Mouse (Mus musculus) large intestine, adult 2 months (tissue): Measurements from ENCODE around the gene Gm49416. TPM values are rescaled to one million over a fixed set of nuclear protein-coding genes. Genes with fewer than 3 reads are reported as not detected.

Experiments
- DNase-seq: peaks from one replicate; pipeline ENCODE4 v3.0.0-alpha.2; 2012; ENCODE audit warnings: low read depth, low spot score
- WGBS: fragments of 180-500 bp; shearing (Covaris S2); methylation state at CpG from one replicate; pipeline ENCODE4 v1.1.7; 2018; 5-methylcytosine and 5-hydroxymethylcytosine counted together
- polyA plus RNA-seq: library from polyadenylated mRNA; depleted of rRNA; stranded (reverse); fragments of >200 nt; gene quantifications from 2 replicates; pipeline ENCODE4 v1.2.3, GENCODE M21; 2012

The Gm49416 gene
- polyA plus RNA-seq, 1 experiment = not detected

DNA sequence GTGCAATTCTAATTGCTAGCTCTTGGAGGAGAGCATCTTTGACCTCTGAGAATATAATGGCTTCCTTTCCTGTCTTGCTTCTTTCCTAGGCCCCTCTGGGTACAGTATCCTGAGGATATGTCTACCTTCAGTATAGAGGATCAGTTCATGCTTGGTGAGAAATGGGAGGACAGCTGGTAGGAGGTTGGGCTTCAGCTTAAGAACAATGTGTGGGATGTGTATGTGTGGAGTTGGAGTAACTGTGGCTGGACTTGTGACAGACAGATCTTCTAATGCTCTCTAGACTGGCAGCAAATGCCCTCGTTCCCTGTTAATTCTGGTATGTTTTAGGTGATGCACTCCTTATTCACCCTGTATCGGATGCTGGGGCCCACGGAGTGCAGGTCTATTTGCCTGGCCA, 25.5 kb downstream of the Gm49416 start:
- DNase-seq = no peak
- 96% methylated on average over 3 of the region's 3 CpGs for WGBS

GRCm38 (mm10) chr19:8919000-8919399, 30.3 kb downstream of the Gm49416 start:
- no peak for DNase-seq
- 84% methylated on average over 3 of the region's 3 CpGs for WGBS

DNA sequence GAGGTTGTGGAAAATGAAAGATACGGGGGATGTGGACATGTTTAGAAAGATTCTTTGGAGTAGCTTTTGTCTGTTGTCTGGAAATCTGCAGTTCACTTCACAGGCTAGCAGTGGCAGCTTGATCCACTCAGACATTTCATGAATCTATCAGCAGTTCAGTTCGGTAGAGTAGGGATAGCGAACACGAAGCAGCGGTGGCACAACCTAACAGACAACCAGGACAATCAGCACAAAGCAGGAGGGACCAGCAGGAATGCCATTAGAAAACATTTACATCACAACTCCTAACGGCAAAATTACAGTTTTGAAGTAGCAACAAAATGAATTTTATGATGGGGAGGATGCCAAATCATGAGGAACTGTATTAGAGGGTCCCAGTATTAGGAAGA, 31.0 kb downstream of the Gm49416 start:
- no peak for DNase-seq
- 67% methylated on average over 6 of the region's 6 CpGs for WGBS

DNA sequence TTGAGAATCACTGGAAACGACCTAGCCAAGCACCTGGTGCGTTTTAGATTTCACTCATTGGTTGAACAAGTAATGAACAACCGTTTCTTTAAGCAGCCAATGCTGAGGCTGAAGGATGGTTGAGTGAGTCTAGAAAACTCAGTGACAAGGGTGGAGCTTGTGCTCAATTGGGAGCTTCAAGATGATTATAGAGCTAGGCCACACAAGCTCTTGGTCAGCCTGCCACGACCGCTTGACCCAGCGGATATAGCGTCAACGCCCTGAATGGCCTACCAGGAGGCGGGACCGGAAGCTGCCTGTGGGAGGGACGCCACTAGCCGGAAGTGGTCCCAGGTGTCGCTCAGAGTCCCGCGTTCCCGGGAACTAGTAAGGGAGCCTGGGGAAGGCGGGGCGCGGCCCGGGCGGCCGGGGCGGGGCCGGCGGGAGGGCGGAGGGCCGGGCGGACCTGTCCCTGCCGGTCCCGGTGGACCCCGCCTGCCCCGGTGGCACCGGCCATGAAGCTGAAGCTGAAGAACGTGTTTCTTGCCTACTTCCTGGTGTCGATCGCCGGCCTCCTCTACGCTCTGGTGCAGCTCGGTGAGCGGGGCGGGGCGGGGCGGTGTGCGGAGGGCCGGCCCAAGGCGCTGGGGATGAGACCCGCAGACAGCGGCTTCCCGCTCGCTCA, 31.5 kb downstream of the Gm49416 start, which contains the start of gene B3gat3:
Gene B3gat3 (plus strand): TSS at position 302 of the 664 bp plus-strand sequence.
- peak; percentile 83 for DNase-seq
- 2% methylated on average over 50 of the region's 50 CpGs for WGBS

- WGBS = under 1% methylated on average over 6 of the region's 6 CpGs
- DNase-seq = no peak
Observed at GRCm38 (mm10) chr19:8920836-8921291, 32.1 kb downstream of the Gm49416 start.

DNA sequence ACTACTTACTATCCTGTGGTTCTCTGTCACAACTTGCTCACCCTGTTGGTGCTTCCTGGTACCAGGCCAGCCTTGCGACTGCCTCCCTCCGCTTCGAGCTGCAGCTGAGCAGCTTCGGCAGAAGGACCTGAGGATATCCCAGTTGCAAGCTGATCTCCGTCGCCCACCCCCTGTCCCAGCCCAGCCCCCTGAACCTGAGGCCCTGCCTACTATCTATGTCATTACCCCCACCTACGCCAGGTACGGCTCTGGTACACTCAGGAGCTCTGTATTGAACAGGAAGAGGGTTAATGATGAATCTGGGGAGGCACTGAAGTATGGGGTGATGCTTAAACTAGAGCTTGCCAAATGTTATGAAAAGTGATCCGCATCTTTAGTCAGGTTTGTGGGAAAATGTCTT, 33.0 kb downstream of the Gm49416 start:
- DNase-seq = no peak
- 60% methylated on average over 9 of the region's 9 CpGs for WGBS

GRCm38 (mm10) chr19:8926766-8927165, 38.0 kb downstream of the Gm49416 start:
- 83% methylated on average over 2 of the region's 2 CpGs for WGBS
- DNase-seq = no peak

DNA sequence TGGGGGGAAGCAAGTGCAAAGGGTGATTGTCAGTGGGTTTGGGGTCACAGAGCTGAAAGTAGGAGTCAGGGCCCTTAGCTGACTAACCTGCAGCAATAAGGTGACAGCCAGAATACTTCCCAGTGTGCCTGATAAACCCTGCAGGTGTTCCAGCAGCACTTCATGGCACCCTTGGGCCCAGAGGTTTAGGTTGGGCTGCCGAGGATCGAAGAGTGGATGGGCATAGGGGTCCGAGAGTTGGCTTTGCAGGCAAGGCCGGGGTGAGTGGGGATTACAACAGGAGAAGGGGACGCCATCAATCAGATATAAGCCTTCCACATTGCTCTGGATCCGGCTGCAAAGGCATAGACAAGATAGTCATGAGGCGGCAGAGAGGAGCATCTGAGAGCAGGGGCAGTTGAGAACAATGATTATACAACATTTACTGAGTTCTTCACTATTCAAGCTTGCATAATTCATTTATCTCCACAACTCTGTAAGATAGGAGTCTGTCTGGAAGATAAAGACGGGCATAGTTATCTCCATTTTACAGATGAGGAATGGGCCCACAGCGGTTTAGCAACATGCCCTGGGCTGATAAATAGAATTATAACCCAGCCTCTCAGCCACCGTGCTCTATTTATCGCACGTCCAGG, 39.3 kb downstream of the Gm49416 start:
- DNase-seq = no peak
- WGBS = 92% methylated on average over 12 of the region's 12 CpGs

- DNase-seq = no peak
- 21% methylated on average over 16 of the region's 16 CpGs for WGBS
Observed at GRCm38 (mm10) chr19:8928689-8929223, 40.0 kb downstream of the Gm49416 start.

GRCm38 (mm10) chr19:8929224-8930088, 40.7 kb downstream of the Gm49416 start, which contains the start of the genes Rom1 and Eml3:
Gene Rom1 (minus strand): TSS chr19:8929356.
Gene Eml3 (plus strand): TSS chr19:8929552.
- peak; percentile 73 for DNase-seq
- WGBS = under 1% methylated on average over 71 of the region's 74 CpGs

DNA sequence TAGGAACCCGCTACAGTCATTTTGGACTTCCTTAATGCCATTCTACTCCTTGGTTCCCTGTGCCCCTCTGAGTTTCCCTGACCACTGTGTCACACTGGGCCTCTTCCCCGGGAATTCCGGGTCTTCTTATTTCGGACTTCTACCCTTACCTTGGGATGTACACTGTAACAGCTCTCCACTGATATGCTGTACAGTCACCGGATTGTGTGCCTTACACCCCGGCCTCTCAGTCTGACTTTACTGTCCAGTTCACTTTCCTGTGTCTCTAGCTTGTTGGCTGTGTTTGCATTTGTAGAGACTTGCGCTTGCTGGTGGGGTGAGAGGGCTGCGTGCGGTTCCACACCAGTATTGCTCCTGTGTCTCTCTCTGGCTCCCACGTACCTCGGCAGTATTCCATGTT, 41.4 kb downstream of the Gm49416 start:
- WGBS = 3% methylated on average over 11 of the region's 11 CpGs
- DNase-seq = no peak

GRCm38 (mm10) chr19:8930771-8931170, 42.0 kb downstream of the Gm49416 start:
- 81% methylated on average over 7 of the region's 7 CpGs for WGBS
- DNase-seq = no peak

- 70% methylated on average over 2 of the region's 2 CpGs for WGBS
- DNase-seq = no peak
Observed at GRCm38 (mm10) chr19:8936736-8937135, 48.0 kb downstream of the Gm49416 start.

DNA sequence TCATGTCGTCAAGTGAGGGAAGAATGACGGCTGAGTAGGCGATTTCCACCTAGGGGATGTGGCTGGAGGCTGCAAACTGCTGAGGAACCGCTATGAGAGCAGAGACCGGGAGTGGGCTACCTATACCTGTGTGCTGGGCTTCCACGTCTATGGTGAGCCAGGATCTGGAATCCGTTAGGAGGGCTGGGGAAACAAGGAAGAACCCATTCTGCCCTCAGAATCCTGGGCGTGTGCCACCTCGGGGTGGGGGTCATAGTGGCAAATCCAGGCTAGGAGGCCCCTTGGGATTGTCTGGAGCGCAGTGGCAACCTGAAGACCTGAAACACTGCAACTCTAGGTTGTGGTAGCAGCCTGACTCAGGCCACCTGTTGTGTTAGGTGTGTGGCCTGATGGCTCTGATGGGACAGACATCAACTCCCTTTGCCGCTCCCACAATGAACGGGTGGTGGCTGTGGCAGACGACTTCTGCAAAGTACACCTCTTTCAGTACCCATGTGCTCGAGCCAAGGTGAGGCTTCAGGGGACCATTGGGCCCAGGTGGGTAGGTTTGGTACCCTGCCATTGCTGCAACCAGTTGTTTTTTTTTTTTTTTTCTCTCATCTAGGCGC, 51.9 kb downstream of the Gm49416 start:
- WGBS = 77% methylated on average over 15 of the region's 15 CpGs

GRCm38 (mm10) chr19:8941136-8941514, 52.4 kb downstream of the Gm49416 start:
- DNase-seq = no peak
- 42% methylated on average over 10 of the region's 10 CpGs for WGBS

More for the DNA sequence above, 51.9 kb downstream of the Gm49416 start:
- DNase-seq = no peak

DNA sequence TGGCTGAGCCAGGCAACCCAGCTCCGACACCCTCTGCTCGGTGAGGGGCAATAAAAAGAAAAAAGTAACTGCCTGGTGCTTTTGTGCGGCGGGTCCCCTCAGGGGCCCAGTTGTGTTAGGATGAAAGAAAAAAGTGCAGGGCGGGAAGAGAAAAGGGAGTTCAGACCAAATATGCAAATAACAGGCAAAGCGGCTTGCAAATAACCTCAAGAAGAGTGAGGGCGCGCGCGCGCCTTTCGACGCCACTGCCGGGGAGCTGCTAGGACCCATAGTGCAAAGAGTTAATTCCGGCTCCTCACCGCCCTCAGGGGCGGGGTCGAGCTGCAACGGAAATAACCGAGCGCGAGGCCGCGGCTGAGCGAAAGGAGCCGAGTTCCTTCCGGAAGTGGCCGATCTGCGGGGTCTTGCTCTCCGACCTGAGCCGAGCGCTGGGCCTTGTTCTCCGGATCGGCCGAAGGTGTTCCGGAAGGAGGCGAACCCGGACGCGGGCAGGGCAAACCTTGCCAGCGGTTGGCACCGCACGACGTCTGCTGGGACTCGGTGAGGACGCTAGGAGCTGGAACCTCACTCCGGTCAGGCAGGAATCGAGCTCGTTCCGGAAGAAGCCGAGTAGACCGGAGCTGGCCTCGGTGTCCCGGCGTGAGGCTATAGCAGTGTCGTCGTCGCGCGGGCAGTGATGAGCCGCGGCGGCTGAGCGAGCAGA, 52.9 kb downstream of the Gm49416 start, which contains the start of gene Mta2:
Gene Mta2 (plus strand): TSS at position 361 of the 703 bp plus-strand sequence.
- WGBS = under 1% methylated on average over 64 of the region's 64 CpGs
- peak; percentile 83 for DNase-seq

DNA sequence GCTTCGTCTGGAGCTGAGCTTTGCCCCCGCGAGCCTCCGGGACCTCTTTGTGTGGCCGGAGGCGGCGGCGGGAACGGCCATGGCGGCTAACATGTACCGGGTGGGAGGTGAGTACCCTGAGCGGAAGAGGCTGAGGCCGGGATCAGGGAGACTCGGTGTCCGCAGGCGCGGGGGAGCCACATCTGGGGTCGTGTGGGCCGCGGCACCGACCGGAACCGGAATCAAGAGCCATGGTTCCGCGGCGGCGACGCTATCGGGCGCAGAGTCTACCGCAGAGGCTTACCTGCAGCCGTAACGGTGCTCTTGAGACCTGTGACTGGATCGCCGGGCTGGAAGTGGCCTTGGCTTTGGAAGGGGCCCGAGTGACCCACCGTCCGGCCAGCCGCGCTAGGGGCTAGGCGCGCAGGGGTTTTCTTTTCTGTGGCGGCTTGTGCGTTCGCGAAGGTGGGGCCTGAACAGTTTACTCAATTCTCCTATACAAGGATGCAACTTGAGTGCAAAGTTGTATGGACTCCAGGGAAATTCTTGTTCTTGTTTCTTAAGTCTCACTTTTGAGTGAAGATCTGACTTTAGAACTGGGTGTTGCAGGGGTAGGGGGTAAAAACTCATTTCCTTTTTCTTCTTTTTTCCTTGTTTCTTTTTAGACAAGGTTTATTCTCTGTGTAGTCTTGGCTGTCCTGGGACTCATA, 53.7 kb downstream of the Gm49416 start:
- DNase-seq = no peak
- under 1% methylated on average over 46 of the region's 46 CpGs for WGBS

GRCm38 (mm10) chr19:8943047-8943446, 54.3 kb downstream of the Gm49416 start:
- 43% methylated on average over 2 of the region's 2 CpGs for WGBS
- no peak for DNase-seq
